Mouse (Mus musculus): ENCODE data around the gene Dgkh.

GRCm38 (mm10) chr14:78775226-78775625 is 42.6 kb upstream of the Dgkh start:
- no peak for TF ChIP-seq CTCF (IDR thresholded peaks at IDR 0.05; ENCODE audit: low read depth)
- no peak for TF ChIP-seq EP300 (optimal IDR thresholded peaks at IDR 0.05)

Measured in stomach, postnatal 0 days (tissue).